Mouse (Mus musculus): Measurements from ENCODE around the gene Pelp1. TPM values are rescaled to one million over a fixed set of nuclear protein-coding genes. Genes with fewer than 3 reads are reported as not detected.

The Pelp1 gene
- total RNA-seq (2023): 10 to 100 TPM; 15.8 to 16.2 TPM

GRCm38 (mm10) chr11:70409594-70410296, at the start of gene Pelp1:
TSS of gene Pelp1 (minus strand) at chr11:70410031.

GRCm38 (mm10) chr11:70458688-70459600, 49.1 kb upstream of the Pelp1 start, which contains the start of gene Zmynd15:
TSS of gene Zmynd15 (plus strand) at chr11:70459433.

DNA sequence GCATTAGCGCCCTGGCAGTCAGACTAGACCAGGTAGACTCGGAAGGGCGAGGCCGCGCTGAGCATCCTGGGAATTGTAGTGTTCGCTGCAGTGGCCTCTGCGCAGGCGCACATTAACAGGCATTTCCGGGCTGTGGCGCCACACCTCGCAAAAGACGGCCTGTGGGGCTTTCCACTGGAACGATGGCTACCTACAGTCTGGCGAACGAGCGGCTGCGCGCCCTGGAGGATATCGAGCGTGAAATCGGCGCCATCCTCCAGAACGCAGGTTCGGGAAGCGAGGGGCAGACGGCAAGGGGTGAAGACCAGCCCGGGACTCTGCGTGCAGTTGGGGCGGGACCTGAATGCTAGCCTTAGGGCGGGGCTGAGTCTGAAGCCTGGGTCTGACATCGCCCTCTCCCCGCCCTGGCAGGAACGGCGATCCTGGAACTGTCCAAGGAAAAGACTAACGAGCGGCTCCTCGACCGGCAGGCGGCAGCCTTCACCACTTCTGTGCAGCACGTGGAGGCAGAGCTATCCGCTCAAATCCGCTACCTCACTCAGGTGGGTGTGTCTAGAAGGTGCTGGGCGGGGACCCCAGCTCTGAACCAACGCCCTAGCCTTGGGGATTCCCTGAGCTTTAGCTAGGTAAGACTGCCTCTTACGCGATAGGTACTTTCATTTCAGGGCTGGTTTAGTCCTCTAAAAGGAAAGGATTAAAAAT, 42.1 kb upstream of the Pelp1 start, which contains the start of gene Med11:
TSS of gene Med11 (plus strand) at position 123 of the 702 bp plus-strand sequence.

DNA sequence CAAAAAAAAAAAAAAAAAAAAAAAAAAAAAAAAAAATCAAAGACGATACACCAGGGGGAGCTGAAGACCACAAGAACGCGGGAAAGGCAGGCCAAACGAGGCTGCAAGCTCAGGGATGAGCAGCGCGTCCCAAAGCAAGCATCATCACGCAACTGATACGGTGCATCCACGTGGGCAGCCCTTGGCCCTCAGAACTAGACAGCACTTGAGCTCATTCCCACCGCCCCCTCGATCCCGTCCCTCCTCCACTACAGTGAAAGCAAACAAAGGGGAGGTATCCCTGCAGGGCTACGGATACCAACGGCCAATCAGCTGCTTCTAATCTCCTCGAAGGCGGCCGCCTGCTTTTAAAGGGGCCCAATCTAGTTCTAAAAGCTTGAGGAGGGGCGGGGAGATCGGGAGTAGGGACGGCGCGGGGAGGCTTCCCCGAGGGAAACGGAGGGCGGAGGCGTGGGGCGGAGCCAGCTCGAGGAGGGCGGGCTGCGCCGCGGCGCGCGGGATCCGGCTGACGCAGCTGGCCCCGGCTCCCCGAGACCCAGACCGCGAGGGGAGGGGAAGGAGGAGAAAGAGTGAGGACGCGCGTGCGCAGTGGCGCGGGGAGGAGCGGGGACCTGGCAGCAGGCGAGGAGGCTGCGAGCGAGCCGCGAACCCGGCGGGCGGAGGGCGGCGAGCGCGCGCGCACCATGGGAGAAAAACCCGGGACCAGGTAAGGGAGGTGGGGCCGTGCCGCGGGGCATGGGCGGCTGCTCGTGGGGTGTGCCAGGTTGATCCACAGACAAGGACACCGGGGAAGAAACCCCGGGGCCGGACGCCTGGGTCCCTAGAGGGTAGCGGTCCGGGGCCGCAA, 22.4 kb upstream of the Pelp1 start, which contains the start of gene Arrb2:
TSS of gene Arrb2 (plus strand) at position 588 of the 847 bp plus-strand sequence.

GRCm38 (mm10) chr11:70351868-70352267, 58.0 kb downstream of the Pelp1 start, which contains the start of gene Alox15:
TSS of gene Alox15 (minus strand) at chr11:70352031.

Other genes with a start within 250 kb of the Pelp1 start
- not detected for gene Slc16a11, start 197.3 kb downstream of the Pelp1 start, total RNA-seq (2023)
- 1 to 10 TPM; 1.3 to 1.7 TPM for gene Slc16a13, start 189.0 kb downstream of the Pelp1 start, total RNA-seq (2023)
- gene Bcl6b, start 180.2 kb downstream of the Pelp1 start, total RNA-seq (2023): under 1 TPM in 1 of 2 experiments, not detected in 1; 0.13 TPM
- gene 0610010K14Rik, start 172.1 kb downstream of the Pelp1 start, total RNA-seq (2023): 10 to 100 TPM; 39.0 to 42.3 TPM
- 1 to 10 TPM; 3.8 to 6.1 TPM for gene Gm21988, start 170.2 kb downstream of the Pelp1 start, total RNA-seq (2023)
- 100 to 1,000 TPM; 105 to 118 TPM for gene Rnasek, start 170.2 kb downstream of the Pelp1 start, total RNA-seq (2023)
- under 1 TPM; 0.33 to 0.60 TPM for gene Alox12, start 154.7 kb downstream of the Pelp1 start, total RNA-seq (2023)
- gene Alox12e, start 87.4 kb downstream of the Pelp1 start, total RNA-seq (2023): under 1 TPM; 0.35 to 0.62 TPM
- gene Alox15, start 58.0 kb downstream of the Pelp1 start, total RNA-seq (2023): 10 to 100 TPM in 1 of 2 experiments, 1 to 10 TPM in 1; 6.2 to 13.0 TPM
- 100 to 1,000 TPM; 841 to 909 TPM for gene Arrb2, start 22.6 kb upstream of the Pelp1 start, total RNA-seq (2023)
- 10 to 100 TPM; 23.3 to 28.4 TPM for gene Med11, start 41.9 kb upstream of the Pelp1 start, total RNA-seq (2023)
- gene Zmynd15, start 49.4 kb upstream of the Pelp1 start, total RNA-seq (2023): under 1 TPM; 0.16 to 0.44 TPM
- 1 to 10 TPM; 1.5 to 1.9 TPM for gene Cxcl16, start 50.0 kb upstream of the Pelp1 start, total RNA-seq (2023)
- gene Tm4sf5, start 95.2 kb upstream of the Pelp1 start, total RNA-seq (2023): not detected
- not detected for gene Vmo1, start 104.6 kb upstream of the Pelp1 start, total RNA-seq (2023)
- gene Gltpd2, start 109.2 kb upstream of the Pelp1 start, total RNA-seq (2023): not detected
- gene Psmb6, start 115.3 kb upstream of the Pelp1 start, total RNA-seq (2023): 10 to 100 TPM; 91.6 to 92.5 TPM
- not detected for gene Gm40193, start 122.9 kb upstream of the Pelp1 start, total RNA-seq (2023)
- gene Pld2, start 130.0 kb upstream of the Pelp1 start, total RNA-seq (2023): 1 to 10 TPM; 2.3 to 4.0 TPM
- 10 to 100 TPM; 31.6 to 35.9 TPM for gene Mink1, start 152.8 kb upstream of the Pelp1 start, total RNA-seq (2023)
- gene 4930544D05Rik, start 205.8 kb upstream of the Pelp1 start, total RNA-seq (2023): not detected
- not detected for gene Chrne, start 209.2 kb upstream of the Pelp1 start, total RNA-seq (2023)
- gene Gp1ba, start 229.1 kb upstream of the Pelp1 start, total RNA-seq (2023): 1 to 10 TPM; 1.1 to 1.3 TPM
- 100 to 1,000 TPM; 141 to 154 TPM for gene Rnf167, start 237.2 kb upstream of the Pelp1 start, total RNA-seq (2023)
- 10 to 100 TPM; 80.5 to 86.2 TPM for gene Slc25a11, start 237.4 kb upstream of the Pelp1 start, total RNA-seq (2023)
- 1,000 to 10,000 TPM; 2,042 to 2,066 TPM for gene Pfn1, start 244.6 kb upstream of the Pelp1 start, total RNA-seq (2023)
- 10 to 100 TPM in 1 of 2 experiments, 1 to 10 TPM in 1; 7.2 to 10.3 TPM for gene Eno3, start 247.2 kb upstream of the Pelp1 start, total RNA-seq (2023)